Mouse (Mus musculus) CH12.LX (cell line): ENCODE measurements at regions not wholly inside any gene's neighbourhood (a gene's known extent, or its start where the extent isn't known, plus 50 kb on each side); places are given as distances from the start of the nearest gene placed in this dataset.

ENCODE experiments used
- CHD1 ChIP-seq: IDR thresholded peaks from 2 replicates; pipeline ENCODE4 v1.6.1; 2012; ENCODE audit warnings: low read depth, low read length, improper control_type of control experiment, inconsistent platforms
- CHD2 ChIP-seq: IDR thresholded peaks from 2 replicates; pipeline ENCODE4 v1.6.1; 2011; ENCODE audit warnings: low read length, improper control_type of control experiment
- CTCF ChIP-seq, 2 experiments: IDR thresholded peaks in 1 of 2; conservative IDR thresholded peaks in 1 of 2; 2 replicates each; pipeline ENCODE4 v1.5.1; 2011 to 2012; ENCODE audit warnings: low read depth in 2 of 2, low read length in 2 of 2, improper control_type of control experiment in 1 of 2, inconsistent platforms in 1 of 2, mild to moderate bottlenecking in 1 of 2, moderate library complexity in 1 of 2
- E2F4 ChIP-seq: IDR thresholded peaks from 2 replicates; pipeline ENCODE4 v1.6.1; 2011; ENCODE audit warnings: low read depth, low read length, improper control_type of control experiment; ENCODE audit not compliant: insufficient replicate concordance
- EP300 ChIP-seq: IDR thresholded peaks from 2 replicates; pipeline ENCODE4 v1.6.1; 2011; ENCODE audit warnings: low read length, improper control_type of control experiment
- HCFC1 ChIP-seq: IDR thresholded peaks from 2 replicates; pipeline ENCODE4 v1.6.1; 2012; ENCODE audit warnings: low read depth, mild to moderate bottlenecking, inconsistent platforms, low read length, improper control_type of control experiment
- MYC ChIP-seq: IDR thresholded peaks from 2 replicates; pipeline ENCODE4 v1.6.1; 2011; ENCODE audit warnings: low read depth, mild to moderate bottlenecking, improper control_type of control experiment, low read length
- POLR2A ChIP-seq: IDR thresholded peaks from 2 replicates; pipeline ENCODE4 v1.6.1; 2011; ENCODE audit warnings: low read depth, mild to moderate bottlenecking, improper control_type of control experiment, low read length
- RCOR1 ChIP-seq: conservative IDR thresholded peaks from 2 replicates; pipeline ENCODE4 v1.6.1; 2012; ENCODE audit warnings: low read depth, mild to moderate bottlenecking, inconsistent platforms, low read length, improper control_type of control experiment
- USF2 ChIP-seq: conservative IDR thresholded peaks from 2 replicates; pipeline ENCODE4 v1.6.1; 2011; ENCODE audit warnings: low read depth, low read length, improper control_type of control experiment
- ZC3H11A ChIP-seq: IDR thresholded peaks from 2 replicates; pipeline ENCODE4 v1.6.1; 2012; ENCODE audit warnings: low read depth, mild to moderate bottlenecking, inconsistent platforms, low read length, improper control_type of control experiment

DNA sequence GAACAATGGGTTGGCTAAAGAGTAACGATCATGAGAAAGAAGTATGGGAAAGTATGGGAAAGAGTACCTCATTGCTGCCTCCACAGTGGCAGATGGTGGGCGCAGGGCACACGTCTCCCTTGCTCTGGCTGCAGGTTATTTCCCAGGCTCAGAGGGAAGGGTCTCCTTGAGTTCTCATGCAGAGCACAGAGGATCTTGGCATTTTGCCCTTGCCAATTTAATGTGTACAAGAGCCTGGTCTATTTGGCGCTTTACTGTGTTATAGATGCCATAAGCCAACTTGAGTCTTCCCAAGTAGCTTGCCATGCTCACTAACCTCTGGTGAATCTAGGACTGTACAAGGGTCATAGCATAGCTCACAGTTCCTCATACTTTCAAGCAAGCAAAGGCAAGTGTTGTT is 296.7 kb upstream of the Rnf219 start:
- no peak for TF ChIP-seq POLR2A
- TF ChIP-seq USF2 = no peak
- TF ChIP-seq RCOR1 = no peak
- no peak for TF ChIP-seq HCFC1
- TF ChIP-seq CTCF (conservative IDR thresholded peaks at IDR 0.05 in 1 of 2, IDR thresholded peaks at IDR 0.05 in 1 of 2; ENCODE audit: low read depth in 2 of 2, low read length in 2 of 2) = no peak
- TF ChIP-seq EP300 = no peak
- TF ChIP-seq ZC3H11A = no peak
- TF ChIP-seq CHD2 = no peak
- TF ChIP-seq MYC = no peak
- no peak for TF ChIP-seq CHD1
- no peak for TF ChIP-seq E2F4
